Mouse (Mus musculus) olfactory bulb, adult 2 months (tissue): ENCODE results near the gene Ccdc157. TPM values are rescaled to one million over a fixed set of nuclear protein-coding genes. Genes with fewer than 3 reads are reported as not detected.
A peak's percentile ranks its signal among the peaks of the same experiment; 100 is the strongest.
"Not testable (repeated sequence)": the region's sequence is repeated elsewhere in the genome, so short reads cannot be mapped to it uniquely, and the experiment has no call there.

ENCODE experiments used
- H3K27ac ChIP-seq: fragments of 200-500 bp; 2 replicates; pipeline ENCODE4 v1.5.1; 2012; ENCODE audit warnings: low read depth, low read length; ENCODE audit not compliant: insufficient read depth
- H3K4me1 ChIP-seq: fragments of 200-500 bp; 2 replicates; pipeline ENCODE4 v1.6.1; 2012; ENCODE audit warnings: low read length; ENCODE audit not compliant: control insufficient read depth, insufficient read depth
- H3K4me3 ChIP-seq: fragments of 200-500 bp; 2 replicates; pipeline ENCODE4 v1.5.1; 2012; ENCODE audit warnings: mild to moderate bottlenecking, low read depth, low read length, moderate library complexity; ENCODE audit not compliant: insufficient read depth
- CTCF ChIP-seq: fragments of 200-500 bp; IDR thresholded peaks from 2 replicates; pipeline ENCODE4 v1.5.1; 2012; ENCODE audit warnings: low read depth, mild to moderate bottlenecking, low read length, moderate library complexity; ENCODE audit not compliant: insufficient read depth
- POLR2A ChIP-seq: fragments of 200-500 bp; IDR thresholded peaks from 2 replicates; pipeline ENCODE4 v1.6.1; 2012; ENCODE audit warnings: mild to moderate bottlenecking, low read depth, low read length, moderate library complexity; ENCODE audit not compliant: insufficient read depth
- WGBS: fragments of 180-500 bp; shearing (Covaris S2); methylation state at CpG from one replicate; pipeline ENCODE4 v1.1.7; 2018; 5-methylcytosine and 5-hydroxymethylcytosine counted together
- polyA plus RNA-seq: library from polyadenylated mRNA; stranded (reverse); fragments of >200 nt; gene quantifications from 2 replicates; pipeline ENCODE4 v1.2.4, GENCODE M21; 2012; ENCODE audit warnings: low replicate concordance; ENCODE audit not compliant: missing spikeins, insufficient read depth, insufficient read length

Ccdc157 gene
- polyA plus RNA-seq, 1 experiment, result not detected

DNA sequence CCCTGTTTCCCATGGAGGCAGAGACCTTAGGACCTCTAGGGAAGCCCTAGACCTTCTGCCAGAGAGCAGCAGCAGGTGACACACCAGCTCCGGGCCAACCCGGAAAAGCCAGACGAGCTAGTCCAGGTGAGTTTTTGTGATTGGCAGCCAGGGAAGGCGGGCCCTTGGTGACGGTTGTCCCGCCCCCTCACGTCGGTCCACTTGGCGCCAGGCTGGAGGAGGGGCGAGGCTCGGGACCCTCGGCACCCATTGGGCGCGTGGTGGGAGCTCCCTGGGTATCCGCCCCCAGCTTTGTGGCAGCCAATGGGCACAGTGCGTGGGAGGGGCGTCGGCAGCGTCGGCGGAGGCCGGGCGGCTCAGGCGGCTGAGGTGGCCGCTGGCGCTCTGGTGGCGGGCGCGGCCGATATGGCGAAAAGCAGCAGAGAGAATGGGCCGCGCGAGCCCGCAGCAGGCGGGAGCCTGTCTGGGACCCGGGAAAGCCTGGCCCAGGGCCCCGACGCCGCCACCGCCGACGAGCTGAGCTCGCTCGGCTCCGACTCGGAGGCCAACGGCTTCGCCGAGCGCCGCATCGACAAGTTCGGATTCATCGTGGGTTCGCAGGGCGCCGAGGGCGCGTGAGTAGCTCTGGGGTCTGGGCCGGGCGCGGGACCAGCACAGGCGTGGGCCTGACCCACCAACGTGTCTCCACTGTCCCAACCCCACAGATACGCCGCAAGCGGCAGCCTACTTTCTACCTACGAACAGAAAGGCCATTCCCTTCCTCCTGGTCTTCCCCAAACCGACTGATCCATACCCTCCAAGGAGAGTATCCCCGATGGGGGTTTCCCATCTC lies 26.6 kb upstream of the Ccdc157 start, which contains the start of gene Tbc1d10a:
Gene Tbc1d10a (plus strand): TSS at position 304 of the 832 bp plus-strand sequence.
- under 1% methylated on average over 71 of the region's 71 CpGs for WGBS
- TF ChIP-seq CTCF (no peak), POLR2A (peak; percentile 89)
- H3K4me3 ChIP-seq, result peak within 1 kb of the TSS; percentile 82

DNA sequence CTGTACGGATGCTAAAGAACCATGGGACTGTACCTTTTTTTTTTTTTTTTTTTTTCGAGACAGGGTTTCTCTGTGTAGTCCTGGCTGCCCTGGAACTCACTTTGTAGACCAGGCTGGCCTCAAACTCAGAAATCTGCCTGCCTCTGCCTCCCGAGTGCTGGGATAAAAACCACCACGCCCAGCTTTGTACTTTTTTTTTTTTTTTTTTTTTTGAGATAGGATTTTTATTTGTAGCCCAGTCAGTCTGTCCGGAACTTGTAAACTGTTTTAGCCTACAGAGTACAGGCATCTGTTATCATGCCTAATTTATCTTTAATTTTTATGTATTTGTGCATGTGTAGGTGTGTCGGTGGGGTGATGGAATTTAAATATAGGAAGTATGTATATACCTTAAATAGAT lies 25.4 kb upstream of the Ccdc157 start:
- 90% methylated on average over 6 of the region's 6 CpGs for WGBS
- peaks cover 21% of the 10 kb centered on the region for H3K4me1 ChIP-seq
- H3K4me3 ChIP-seq, H3K27ac ChIP-seq: not testable (repeated sequence)

More for the DNA sequence above, 26.6 kb upstream of the Ccdc157 start, which contains the start of gene Tbc1d10a:
- H3K27ac ChIP-seq, result peak within 1 kb of the TSS; percentile 47
- H3K4me1 ChIP-seq, result peaks cover 28% of the 10 kb centered on the region

DNA sequence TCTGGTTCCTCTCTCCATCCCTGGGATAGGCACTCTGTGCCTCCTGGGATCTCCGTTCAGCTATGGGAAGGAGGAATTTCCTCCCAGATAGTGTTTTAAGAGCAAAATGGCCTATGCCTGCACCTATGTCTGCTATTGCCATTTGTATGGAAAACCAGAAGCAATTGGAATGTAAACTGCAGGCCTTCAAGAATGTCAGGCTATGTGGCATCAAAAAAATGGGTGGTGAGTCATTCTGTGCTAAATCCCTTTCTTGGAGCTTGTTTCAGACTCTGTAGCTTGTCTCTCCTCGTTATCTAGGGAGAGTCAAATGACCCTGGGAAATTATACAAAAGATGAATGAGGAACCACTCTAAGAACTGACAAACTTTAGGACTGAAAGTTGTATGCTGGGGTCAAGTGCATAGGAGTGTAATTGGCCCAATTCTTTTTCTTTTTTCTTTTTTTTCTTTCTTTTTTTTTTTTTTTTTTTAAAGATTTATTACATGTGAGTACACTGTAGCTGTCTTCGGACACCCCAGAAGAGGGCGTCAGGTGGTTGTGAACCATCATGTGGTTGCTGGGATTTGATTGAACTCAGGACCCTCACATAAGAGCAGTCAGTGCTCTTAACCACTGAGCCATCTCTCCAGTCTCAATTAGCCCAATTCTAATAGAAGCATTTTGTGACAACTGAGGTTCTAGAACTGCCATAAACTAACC lies 24.3 kb upstream of the Ccdc157 start:
- TF ChIP-seq POLR2A (no peak), CTCF (no peak)
- peak overlapping the region; percentile 35 for H3K27ac ChIP-seq
- H3K4me3 ChIP-seq, result no peak overlapping the region
- peaks cover 15% of the 10 kb centered on the region for H3K4me1 ChIP-seq
- 54% methylated on average over 4 of the region's 4 CpGs for WGBS

DNA sequence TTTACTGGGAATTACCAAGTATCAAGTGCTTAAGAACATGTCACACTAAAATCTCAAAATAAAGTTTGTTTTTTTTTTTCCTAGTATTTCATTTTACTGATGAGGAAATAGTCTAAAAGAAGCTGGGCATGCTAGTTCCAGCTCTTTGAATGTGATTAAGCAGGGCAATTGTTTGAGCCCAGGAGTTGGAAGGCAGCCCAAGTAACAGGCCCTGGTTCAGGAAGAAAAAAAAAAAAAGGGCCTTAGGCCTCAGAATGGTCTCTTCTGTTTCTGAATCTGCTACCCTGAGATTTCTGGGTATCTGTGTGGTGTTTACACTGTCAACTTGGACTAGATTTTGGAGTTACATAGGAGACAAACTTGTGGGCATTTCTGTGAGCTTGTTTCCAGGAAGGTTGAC lies 23.4 kb upstream of the Ccdc157 start:
- Histone ChIP-seq H3K27ac (peak overlapping the region; percentile 53; the same call in 1 of the 2 replicates), H3K4me3 (no peak overlapping the region), H3K4me1 (peaks cover 15% of the 10 kb centered on the region)
- TF ChIP-seq POLR2A, result no peak
- TF ChIP-seq CTCF, result no peak

DNA sequence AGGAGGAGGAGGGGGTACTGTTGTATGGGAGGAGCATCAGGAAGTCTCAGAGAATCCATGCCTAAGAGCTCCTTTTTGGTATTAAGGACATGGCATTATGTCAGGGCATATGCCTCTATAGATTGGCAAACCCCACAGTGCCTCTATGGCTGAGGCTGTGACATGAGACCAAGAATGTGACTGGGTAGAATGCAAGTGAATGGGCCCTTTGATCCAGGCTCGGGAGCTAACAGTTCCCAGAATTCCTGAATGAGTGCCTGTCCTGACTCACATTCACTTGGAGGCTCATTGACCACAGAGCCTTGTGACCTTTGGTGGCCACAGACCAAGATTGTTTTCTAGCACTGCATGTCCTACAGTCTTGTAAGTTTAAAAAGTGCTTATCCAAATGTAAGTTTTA lies 22.0 kb upstream of the Ccdc157 start:
- Histone ChIP-seq H3K27ac (no peak overlapping the region), H3K4me3 (no peak overlapping the region), H3K4me1 (peaks cover 4% of the 10 kb centered on the region; the same call in 1 of the 2 replicates)
- no peak for TF ChIP-seq POLR2A
- no peak for TF ChIP-seq CTCF
- 13% methylated on average over 1 of the region's 1 CpGs for WGBS

- H3K4me1 ChIP-seq, result no peaks in the 10 kb centered on the region; the same call in 1 of the 2 replicates
- no peak overlapping the region for H3K27ac ChIP-seq
- H3K4me3 ChIP-seq, result no peak overlapping the region
- 31% methylated on average over 4 of the region's 4 CpGs for WGBS
- TF ChIP-seq POLR2A, result no peak
- TF ChIP-seq CTCF, result no peak
These were observed 17.6 kb upstream of the Ccdc157 start for GRCm38 (mm10) chr11:4177716-4178115.

GRCm38 (mm10) chr11:4174586-4174985 lies 14.5 kb upstream of the Ccdc157 start:
- WGBS, result 30% methylated on average over 5 of the region's 5 CpGs
- TF ChIP-seq POLR2A (no peak), CTCF (no peak)

DNA sequence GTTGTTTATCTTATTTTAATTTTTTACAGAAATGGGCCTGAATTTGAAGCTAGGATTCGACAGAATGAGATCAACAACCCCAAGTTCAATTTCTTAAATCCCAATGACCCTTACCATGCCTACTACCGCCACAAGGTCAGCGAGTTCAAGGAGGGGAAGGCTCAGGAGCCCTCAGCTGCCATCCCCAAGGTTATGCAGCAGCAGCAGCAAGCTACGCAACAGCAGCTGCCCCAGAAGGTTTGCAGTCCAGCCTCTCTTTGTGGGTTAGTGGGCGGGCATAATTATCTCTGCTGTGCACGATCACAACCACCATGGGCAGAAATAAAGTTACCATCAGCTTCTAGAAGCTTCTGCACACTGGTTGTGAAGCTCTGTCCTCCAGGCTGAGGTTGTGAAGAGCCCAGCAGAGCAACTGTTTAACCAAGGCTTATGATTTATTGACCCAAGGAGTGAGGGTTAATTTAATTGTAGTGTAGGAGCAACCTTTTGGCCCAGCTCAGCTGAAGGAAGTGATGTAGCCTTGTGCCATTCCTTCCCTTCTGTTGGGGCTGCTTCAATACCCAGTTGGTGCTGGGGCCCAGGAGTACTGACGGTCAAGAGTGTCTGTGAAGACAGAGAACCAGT lies 6.5 kb upstream of the Ccdc157 start:
- no peak overlapping the region for H3K27ac ChIP-seq
- H3K4me3 ChIP-seq, result no peak overlapping the region
- peaks cover 6% of the 10 kb centered on the region; the same call in 1 of the 2 replicates for H3K4me1 ChIP-seq
- TF ChIP-seq CTCF (no peak), POLR2A (no peak)
- WGBS, result 71% methylated on average over 7 of the region's 7 CpGs

More at GRCm38 (mm10) chr11:4174586-4174985, 14.5 kb upstream of the Ccdc157 start:
- Histone ChIP-seq H3K4me3 (no peak overlapping the region), H3K27ac (peak overlapping the region; percentile 30; the same call in 1 of the 2 replicates), H3K4me1 (no peaks in the 10 kb centered on the region; the same call in 1 of the 2 replicates)

DNA sequence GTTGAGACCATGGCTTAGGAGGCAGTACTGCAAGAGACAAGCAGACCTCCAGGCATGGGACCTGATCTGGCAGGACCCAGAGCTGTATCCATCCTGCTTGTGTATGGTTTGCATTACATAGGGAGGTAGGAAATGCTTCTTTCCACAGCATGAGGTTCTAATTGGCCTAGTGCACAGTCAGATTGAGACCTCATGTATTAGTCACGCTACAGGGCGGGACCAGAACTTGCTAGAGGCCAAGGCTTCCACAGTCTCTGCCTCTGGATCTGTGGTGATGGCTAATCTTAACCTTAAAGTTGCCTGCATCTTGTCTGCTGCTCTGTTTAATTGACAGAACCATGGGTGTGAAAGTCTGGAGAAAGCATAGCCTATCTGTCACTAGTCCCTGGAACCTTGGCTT lies 4.6 kb upstream of the Ccdc157 start:
- H3K27ac ChIP-seq, result no peak overlapping the region
- no peak for TF ChIP-seq POLR2A
- no peak for TF ChIP-seq CTCF
- peaks cover 8% of the 10 kb centered on the region; the same call in 1 of the 2 replicates for H3K4me1 ChIP-seq
- no peak overlapping the region for H3K4me3 ChIP-seq
- WGBS, result 51% methylated on average over 2 of the region's 2 CpGs
